21 mouse cellular contexts compared by ENCODE assay signal in the genomic region with DNA sequence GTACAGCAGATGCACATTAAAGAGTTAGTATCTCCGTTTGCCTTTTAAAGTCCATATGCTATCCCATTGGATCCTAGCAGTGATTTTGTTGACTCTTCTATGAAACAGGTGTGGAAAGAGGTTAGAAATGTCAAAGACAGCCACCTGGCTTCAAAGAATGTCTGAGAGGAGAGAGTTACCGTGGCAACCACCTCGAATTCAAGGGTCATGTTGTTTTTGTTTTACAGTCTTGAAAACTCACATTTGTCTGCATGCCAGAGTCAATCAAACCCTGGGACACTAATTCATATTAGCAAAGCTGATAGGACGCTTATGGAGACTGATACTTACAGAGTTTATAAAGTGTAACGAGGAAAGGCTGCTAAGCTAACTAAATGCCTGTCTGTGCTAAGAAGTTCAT.
DNase-seq lines count a peak whose midpoint lies in the region; ATAC-seq lines count a peak whose summit lies in the region.
"Had no signal": no experiment of that assay in that cellular context is flagged by ENCODE, and none has a peak within 500 bp of the region (broad histone marks: within the 10 kb centered on the region; RNA-seq: fewer than 3 reads in every experiment).

No protein-coding gene starts in this region.

- no peak overlapping the region for H3K4me2 ChIP-seq in embryonic facial prominence, embryonic 11.5 days (ENCODE audit: low read depth, low read length)
- no peak overlapping the region for H3K4me2 ChIP-seq in midbrain, embryonic 14.5 days (ENCODE audit: low read length)
- no peak overlapping the region for H3K4me2 ChIP-seq in midbrain, embryonic 15.5 days
- H3K4me2 ChIP-seq: forebrain, embryonic 15.5 days; hindbrain, embryonic 12.5 days had no signal

- no peaks in the 10 kb centered on the region for H3K36me3 ChIP-seq in embryonic facial prominence, embryonic 11.5 days (replicated peaks; ENCODE audit: control insufficient read depth, insufficient read depth, low read depth, low read length)
- H3K36me3 ChIP-seq in embryonic facial prominence, embryonic 10.5 days (replicated peaks) = no peaks in the 10 kb centered on the region
- no peaks in the 10 kb centered on the region for H3K36me3 ChIP-seq in midbrain, embryonic 14.5 days (ENCODE audit: control insufficient read depth, insufficient read depth, low read length)
- no peaks in the 10 kb centered on the region for H3K36me3 ChIP-seq in midbrain, embryonic 15.5 days (replicated peaks)
- H3K36me3 ChIP-seq: forebrain, embryonic 15.5 days; heart, embryonic 10.5 days; hindbrain, embryonic 12.5 days had no signal

- no peaks in the 10 kb centered on the region for H3K4me1 ChIP-seq in embryonic facial prominence, embryonic 11.5 days (ENCODE audit: control insufficient read depth, insufficient read depth, low read length)
- H3K4me1 ChIP-seq in embryonic facial prominence, embryonic 10.5 days = no peaks in the 10 kb centered on the region
- H3K4me1 ChIP-seq in midbrain, embryonic 14.5 days (ENCODE audit: control insufficient read depth, insufficient read depth, low read length) = no peaks in the 10 kb centered on the region
- no peaks in the 10 kb centered on the region for H3K4me1 ChIP-seq in midbrain, embryonic 15.5 days
- H3K4me1 ChIP-seq: forebrain, embryonic 15.5 days; heart, embryonic 10.5 days; hindbrain, embryonic 12.5 days had no signal

- H3K9me3 ChIP-seq in embryonic facial prominence, embryonic 11.5 days (replicated peaks; ENCODE audit: control insufficient read depth, low read length) = no peaks in the 10 kb centered on the region
- no peaks in the 10 kb centered on the region for H3K9me3 ChIP-seq in embryonic facial prominence, embryonic 10.5 days
- H3K9me3 ChIP-seq in midbrain, embryonic 14.5 days (ENCODE audit: control insufficient read depth, low read length) = no peaks in the 10 kb centered on the region
- no peaks in the 10 kb centered on the region for H3K9me3 ChIP-seq in midbrain, embryonic 15.5 days
- H3K9me3 ChIP-seq: forebrain, embryonic 15.5 days; heart, embryonic 10.5 days; hindbrain, embryonic 12.5 days had no signal

- WGBS in embryonic facial prominence, embryonic 11.5 days = 61% methylated on average over 5 of the region's 5 CpGs
- WGBS in embryonic facial prominence, embryonic 10.5 days = 77% methylated on average over 5 of the region's 5 CpGs
- WGBS in midbrain, embryonic 14.5 days = 75% methylated on average over 5 of the region's 5 CpGs
- 61% methylated on average over 5 of the region's 5 CpGs for WGBS in midbrain, embryonic 15.5 days

- no peak for ATAC-seq in embryonic facial prominence, embryonic 11.5 days (replicated peaks; ENCODE audit: insufficient number of reproducible peaks, low FRiP score, low TSS enrichment, low read depth)
- ATAC-seq in midbrain, embryonic 14.5 days (ENCODE audit: low FRiP score, low TSS enrichment) = no peak
- no peak for ATAC-seq in midbrain, embryonic 15.5 days (replicated peaks)
- ATAC-seq: forebrain, embryonic 15.5 days; intestine, embryonic 16.5 days; Patski had no signal

- DNase-seq in embryonic facial prominence, embryonic 11.5 days (ENCODE audit: low spot score) = peak; percentile 6
- DNase-seq in embryonic facial prominence, embryonic 10.5 days (ENCODE audit: low spot score) = no peak
- DNase-seq in midbrain, embryonic 14.5 days = peak; percentile 24
- DNase-seq in ZHBTc4 (ENCODE audit: low read depth, low spot score) = peak; percentile 1
- DNase-seq in mesoderm, embryonic 11.5 days (ENCODE audit: low read depth, low spot score) = peak; percentile 11
- no peak for DNase-seq in spleen, adult 12 weeks (ENCODE audit: low spot score)
- DNase-seq: adrenal gland, adult 8-10 months; adrenal gland, postnatal 36 days; cerebellum, adult 11-12 months; cerebellum, adult 9-10 months; gastrocnemius, postnatal 10 days; heart, adult 18-20 months; heart, postnatal 10 days; heart, postnatal 4 days had no signal

- no peak overlapping the region for H3K9ac ChIP-seq in embryonic facial prominence, embryonic 11.5 days (replicated peaks; ENCODE audit: low read length)
- no peak overlapping the region for H3K9ac ChIP-seq in midbrain, embryonic 14.5 days (replicated peaks; ENCODE audit: low read length)
- no peak overlapping the region for H3K9ac ChIP-seq in midbrain, embryonic 15.5 days
- H3K9ac ChIP-seq: forebrain, embryonic 15.5 days; hindbrain, embryonic 12.5 days had no signal

- H3K27me3 ChIP-seq in embryonic facial prominence, embryonic 11.5 days (ENCODE audit: control insufficient read depth, insufficient read depth, low read length) = no peaks in the 10 kb centered on the region
- no peaks in the 10 kb centered on the region for H3K27me3 ChIP-seq in embryonic facial prominence, embryonic 10.5 days (replicated peaks; ENCODE audit: low read depth, poor library complexity, severe bottlenecking)
- no peaks in the 10 kb centered on the region for H3K27me3 ChIP-seq in midbrain, embryonic 14.5 days (ENCODE audit: control insufficient read depth, insufficient read depth, low read length)
- H3K27me3 ChIP-seq in midbrain, embryonic 15.5 days (replicated peaks) = no peaks in the 10 kb centered on the region
- H3K27me3 ChIP-seq: CH12.LX; forebrain, embryonic 15.5 days; hindbrain, embryonic 12.5 days; Patski had no signal

- H3K4me3 ChIP-seq in embryonic facial prominence, embryonic 11.5 days (ENCODE audit: low read depth, low read length) = no peak overlapping the region
- H3K4me3 ChIP-seq in embryonic facial prominence, embryonic 10.5 days = no peak overlapping the region
- no peak overlapping the region for H3K4me3 ChIP-seq in midbrain, embryonic 14.5 days (replicated peaks; ENCODE audit: low read depth, low read length)
- no peak overlapping the region for H3K4me3 ChIP-seq in midbrain, embryonic 15.5 days
- H3K4me3 ChIP-seq: forebrain, embryonic 15.5 days; heart, embryonic 10.5 days; hindbrain, embryonic 12.5 days had no signal

- no peak overlapping the region for H3K27ac ChIP-seq in embryonic facial prominence, embryonic 11.5 days (replicated peaks; ENCODE audit: low read depth, low read length)
- no peak overlapping the region for H3K27ac ChIP-seq in embryonic facial prominence, embryonic 10.5 days (replicated peaks)
- no peak overlapping the region for H3K27ac ChIP-seq in midbrain, embryonic 14.5 days (replicated peaks; ENCODE audit: low read depth, low read length)
- no peak overlapping the region for H3K27ac ChIP-seq in midbrain, embryonic 15.5 days
- H3K27ac ChIP-seq: forebrain, embryonic 15.5 days; heart, embryonic 10.5 days; hindbrain, embryonic 12.5 days had no signal

Comparison
In these comparisons a context has a peak if more than half of its experiments do, and no peak if none do; other contexts are left out.
1. DNase-seq: peak in embryonic facial prominence, embryonic 11.5 days (single experiment), midbrain, embryonic 14.5 days (single experiment), ZHBTc4 (single experiment) and mesoderm, embryonic 11.5 days (single experiment); none in embryonic facial prominence, embryonic 10.5 days (single experiment) and spleen, adult 12 weeks (single experiment).